Mouse (Mus musculus) heart, embryonic 15.5 days (tissue): ENCODE data around the gene Gm2000. TPM values are rescaled to one million over a fixed set of nuclear protein-coding genes. Genes with fewer than 3 reads are reported as not detected.
"Not testable (repeated sequence)": the region's sequence is repeated elsewhere in the genome, so short reads cannot be mapped to it uniquely, and the experiment has no call there.

Experiments used
- ATAC-seq: fragments of 200-750 bp; cut with Nextera tagmentation; replicated peaks from 2 replicates; pipeline ENCODE4 v1.8.0; 2017; ENCODE audit warnings: low read depth, moderate TSS enrichment; ENCODE audit not compliant: insufficient number of reproducible peaks, insufficient read depth, low FRiP score
- H3K27ac ChIP-seq: fragments of 300-500 bp; sonication (generic); 2 replicates; pipeline ENCODE4 v1.5.1; 2015; ENCODE audit warnings: mild to moderate bottlenecking, inconsistent platforms
- H3K27me3 ChIP-seq: fragments of 300-500 bp; sonication (generic); 2 replicates; pipeline ENCODE4 v1.6.1; 2015; ENCODE audit warnings: inconsistent platforms
- H3K36me3 ChIP-seq: fragments of 300-500 bp; sonication (generic); 2 replicates; pipeline ENCODE4 v1.6.1; 2015; ENCODE audit warnings: mild to moderate bottlenecking, inconsistent platforms
- H3K4me1 ChIP-seq: fragments of 300-500 bp; sonication (generic); replicated peaks from 2 replicates; pipeline ENCODE4 v1.6.1; 2015; ENCODE audit warnings: inconsistent platforms
- H3K4me2 ChIP-seq: fragments of 300-500 bp; sonication (generic); 2 replicates; pipeline ENCODE4 v1.6.1; 2015; ENCODE audit warnings: inconsistent platforms, mild to moderate bottlenecking, moderate library complexity
- H3K4me3 ChIP-seq: fragments of 300-500 bp; sonication (generic); 2 replicates; pipeline ENCODE4 v1.5.1; 2015; ENCODE audit warnings: mild to moderate bottlenecking, inconsistent platforms
- H3K9ac ChIP-seq: fragments of 300-500 bp; sonication (generic); 2 replicates; pipeline ENCODE4 v1.6.1; 2015; ENCODE audit warnings: mild to moderate bottlenecking, inconsistent platforms
- H3K9me3 ChIP-seq: fragments of 300-500 bp; sonication (generic); replicated peaks from 2 replicates; pipeline ENCODE4 v1.6.1; 2016; ENCODE audit warnings: inconsistent platforms
- WGBS: fragments of 180-500 bp; shearing (Covaris S2); methylation state at CpG from one replicate; pipeline ENCODE4 v1.1.7; 2015; ENCODE audit warnings: mixed read lengths; 5-methylcytosine and 5-hydroxymethylcytosine counted together
- polyA plus RNA-seq: library from polyadenylated mRNA; unstranded; fragments of >200 nt; fragmentation: Nextera tagmentation; extraction: Ambion mirVana; gene quantifications from 2 replicates; pipeline ENCODE4 v1.2.1, GENCODE M21; 2015

Gene Gm2000
- polyA plus RNA-seq, 1 experiment from 2014 or later: 487 TPM

DNA sequence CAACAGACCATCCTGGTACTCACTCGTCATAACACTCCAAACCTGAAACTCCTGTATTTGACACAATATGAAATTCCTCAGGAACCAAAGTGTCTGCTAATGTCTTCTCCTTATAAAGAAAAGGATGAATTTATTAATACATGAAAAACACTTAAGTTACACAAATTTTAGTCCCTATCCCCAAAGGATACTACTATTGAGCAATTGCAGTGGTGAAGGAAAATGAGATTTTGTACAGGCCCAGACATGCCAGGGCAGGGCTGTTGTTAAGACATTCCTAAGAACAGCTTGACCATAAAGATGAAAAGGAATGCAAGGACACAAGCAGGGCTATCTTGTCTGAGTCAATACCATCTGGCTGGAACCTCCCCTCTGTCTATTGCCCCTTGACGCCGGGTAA, 34.3 kb downstream of the Gm2000 start:
- ATAC-seq, H3K36me3 ChIP-seq: not testable (repeated sequence)

GRCm38 (mm10) chr1:156402491-156402890, 36.7 kb downstream of the Gm2000 start:
- 62% methylated on average over 2 of the region's 2 CpGs for WGBS
- no peak for ATAC-seq

More for the DNA sequence above, 34.3 kb downstream of the Gm2000 start:
- H3K9me3 ChIP-seq, H3K4me1 ChIP-seq, H3K27ac ChIP-seq, H3K4me3 ChIP-seq, H3K4me2 ChIP-seq, H3K9ac ChIP-seq, H3K27me3 ChIP-seq: not testable (repeated sequence)
- 54% methylated on average over 3 of the region's 3 CpGs for WGBS

GRCm38 (mm10) chr1:156403251-156403650, 37.4 kb downstream of the Gm2000 start:
- Histone ChIP-seq H3K27me3 (no peaks in the 10 kb centered on the region), H3K4me2 (no peak overlapping the region), H3K4me3 (no peak overlapping the region), H3K9ac (no peak overlapping the region), H3K9me3 (no peaks in the 10 kb centered on the region), H3K36me3 (no peaks in the 10 kb centered on the region), H3K27ac (no peak overlapping the region), H3K4me1 (no peaks in the 10 kb centered on the region)
- 52% methylated on average over 10 of the region's 10 CpGs for WGBS
- no peak for ATAC-seq

More at GRCm38 (mm10) chr1:156402491-156402890, 36.7 kb downstream of the Gm2000 start:
- Histone ChIP-seq H3K27me3 (no peaks in the 10 kb centered on the region), H3K27ac (no peak overlapping the region), H3K4me2 (no peak overlapping the region), H3K4me3 (no peak overlapping the region), H3K9me3 (no peaks in the 10 kb centered on the region), H3K36me3 (no peaks in the 10 kb centered on the region), H3K9ac (no peak overlapping the region), H3K4me1 (no peaks in the 10 kb centered on the region)

- H3K4me3 ChIP-seq: no peak overlapping the region
- H3K36me3 ChIP-seq: no peaks in the 10 kb centered on the region
- no peak for ATAC-seq
- no peaks in the 10 kb centered on the region for H3K27me3 ChIP-seq
- no peak overlapping the region for H3K9ac ChIP-seq
- H3K4me1 ChIP-seq: no peaks in the 10 kb centered on the region
- H3K4me2 ChIP-seq: no peak overlapping the region
- H3K27ac ChIP-seq: no peak overlapping the region
- no peaks in the 10 kb centered on the region for H3K9me3 ChIP-seq
- WGBS: 28% methylated on average over 3 of the region's 3 CpGs
Measured at GRCm38 (mm10) chr1:156408004-156408403, 42.2 kb downstream of the Gm2000 start.

GRCm38 (mm10) chr1:156408521-156408920, 42.7 kb downstream of the Gm2000 start:
- Histone ChIP-seq H3K9ac (no peak overlapping the region), H3K4me1 (no peaks in the 10 kb centered on the region), H3K27ac (no peak overlapping the region), H3K9me3 (no peaks in the 10 kb centered on the region), H3K27me3 (no peaks in the 10 kb centered on the region), H3K36me3 (no peaks in the 10 kb centered on the region), H3K4me2 (no peak overlapping the region), H3K4me3 (no peak overlapping the region)
- no peak for ATAC-seq
- WGBS: 64% methylated on average over 4 of the region's 4 CpGs

Other genes starting within 250 kb of the Gm2000 start
- gene Fam163a, start 161.0 kb upstream of the Gm2000 start, polyA plus RNA-seq: 1.8 and 2.9 TPM in 2 replicates
- gene Tdrd5, start 62.4 kb upstream of the Gm2000 start, polyA plus RNA-seq: 0.19 and 0.21 TPM in 2 replicates
- gene Nphs2, start 55.3 kb upstream of the Gm2000 start, polyA plus RNA-seq: 0.06 TPM in 1 of 2 replicates, not detected in the other
- 0.14 and 0.24 TPM in 2 replicates for gene Axdnd1, start 55.1 kb downstream of the Gm2000 start, polyA plus RNA-seq
- 27.7 and 31.4 TPM in 2 replicates for gene Soat1, start 108.3 kb downstream of the Gm2000 start, polyA plus RNA-seq
- 0.25 and 0.39 TPM in 2 replicates for gene Gm10031, start 158.0 kb downstream of the Gm2000 start, polyA plus RNA-seq
- 2.4 and 2.8 TPM in 2 replicates for gene Abl2, start 192.7 kb downstream of the Gm2000 start, polyA plus RNA-seq